Mouse (Mus musculus) cortical plate, adult 2 months (tissue): ENCODE measurements at regions not wholly inside any gene's neighbourhood (a gene's known extent, or its start where the extent isn't known, plus 50 kb on each side); places are given as distances from the start of the nearest gene placed in this dataset.

Experiments
- CTCF ChIP-seq: fragments of 200-500 bp; IDR thresholded peaks from 2 replicates; pipeline ENCODE4 v1.5.1; 2011; ENCODE audit warnings: mild to moderate bottlenecking, control low read depth, low read length; ENCODE audit not compliant: insufficient read depth; ENCODE audit errors: extremely low read depth
- POLR2A ChIP-seq: fragments of 200-500 bp; IDR thresholded peaks from 2 replicates; pipeline ENCODE4 v1.6.1; 2011; ENCODE audit warnings: mild to moderate bottlenecking, low read length, control low read depth; ENCODE audit not compliant: insufficient read depth; ENCODE audit errors: extremely low read depth

DNA sequence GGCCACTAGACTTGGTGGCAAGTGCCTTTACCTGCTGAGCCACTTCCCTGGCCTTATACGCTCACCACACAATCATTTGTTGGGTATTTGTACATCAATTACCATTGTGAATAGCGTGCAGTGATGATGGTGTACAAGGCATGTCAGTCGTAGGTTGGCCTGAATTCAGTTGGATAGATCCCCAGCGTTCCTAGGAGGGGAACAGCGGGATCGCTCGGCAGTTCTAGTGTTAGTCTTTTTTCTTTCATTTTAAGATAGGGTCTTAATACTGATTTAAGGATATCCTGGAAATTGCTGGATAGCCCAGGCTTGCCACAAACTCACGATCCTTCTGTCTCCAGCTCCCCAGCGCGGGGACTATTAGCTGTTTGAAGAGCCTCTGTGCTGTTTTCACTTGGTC is 92.9 kb upstream of the Arhgap32 start:
- TF ChIP-seq POLR2A, result no peak
- TF ChIP-seq CTCF, result no peak
